Mouse (Mus musculus) liver, embryonic 14.5 days (tissue): ENCODE results near the gene Npas4. TPM values are rescaled to one million over a fixed set of nuclear protein-coding genes. Genes with fewer than 3 reads are reported as not detected.

ENCODE experiments used
- ATAC-seq: fragments of 200-750 bp; cut with Nextera tagmentation; 2 replicates; pipeline ENCODE4 v1.8.0; 2017; ENCODE audit warnings: moderate number of reproducible peaks, mild to moderate bottlenecking, moderate library complexity; ENCODE audit not compliant: insufficient read depth
- DNase-seq, 3 experiments: peaks; one replicate each; pipeline ENCODE4 v3.0.0-alpha.2; 2012 to 2013; ENCODE audit warnings: low read depth in 3 of 3, low spot score in 3 of 3
- H3K27ac ChIP-seq: fragments of 300-500 bp; sonication (generic); 2 replicates; pipeline ENCODE4 v1.5.1; 2014; ENCODE audit warnings: moderate library complexity, mild to moderate bottlenecking, control low read depth, inconsistent platforms
- H3K27me3 ChIP-seq: fragments of 300-500 bp; sonication (generic); 2 replicates; pipeline ENCODE4 v1.6.1; 2014; ENCODE audit warnings: mild to moderate bottlenecking, low read length, moderate library complexity; ENCODE audit not compliant: control insufficient read depth, insufficient read depth
- H3K36me3 ChIP-seq: fragments of 300-500 bp; sonication (generic); replicated peaks from 2 replicates; pipeline ENCODE4 v1.6.1; 2014; ENCODE audit warnings: low read depth; ENCODE audit not compliant: control insufficient read depth, insufficient read depth
- H3K4me1 ChIP-seq, 2 experiments: fragments of 200-500 bp in 1 of 2; fragments of 300-500 bp in 1 of 2; sonication (generic) in 1 of 2; replicated peaks; 2 replicates each; pipeline ENCODE4 v1.6.1; 2012 to 2014; ENCODE audit warnings: antibody characterized with exemption in 1 of 2, inconsistent platforms in 1 of 2, low read length in 1 of 2; ENCODE audit not compliant: control insufficient read depth in 2 of 2, insufficient read depth in 2 of 2
- H3K4me2 ChIP-seq: fragments of 300-500 bp; sonication (generic); 2 replicates; pipeline ENCODE4 v1.6.1; 2014; ENCODE audit warnings: low read depth, mild to moderate bottlenecking, control low read depth, moderate library complexity
- H3K4me3 ChIP-seq, 2 experiments: fragments of 200-500 bp in 1 of 2; fragments of 300-500 bp in 1 of 2; sonication (generic) in 1 of 2; 2 replicates each; pipeline ENCODE4 v1.5.1; 2012 to 2014; ENCODE audit warnings: low read depth in 2 of 2, low read length in 2 of 2, mild to moderate bottlenecking in 2 of 2, control low read depth in 1 of 2, inconsistent platforms in 1 of 2, moderate library complexity in 1 of 2; ENCODE audit not compliant: insufficient read depth in 1 of 2
- H3K9ac ChIP-seq: fragments of 300-500 bp; sonication (generic); replicated peaks from 2 replicates; pipeline ENCODE4 v1.6.1; 2014; ENCODE audit warnings: mild to moderate bottlenecking, control low read depth, moderate library complexity
- H3K9me3 ChIP-seq: fragments of 300-500 bp; sonication (generic); 2 replicates; pipeline ENCODE4 v1.6.1; 2016; ENCODE audit warnings: low read length, mixed read lengths; ENCODE audit not compliant: control insufficient read depth
- CTCF ChIP-seq: IDR thresholded peaks from 2 replicates; pipeline ENCODE4 v1.5.1; 2016; ENCODE audit warnings: antibody characterized with exemption, low read depth, control low read depth
- EP300 ChIP-seq: IDR thresholded peaks from 2 replicates; pipeline ENCODE4 v1.6.1; 2016; ENCODE audit warnings: antibody characterized with exemption, low read depth
- WGBS: fragments of 180-500 bp; shearing (Covaris S2); extraction: QIAGEN DNeasy Blood & Tissue Kit; methylation state at CpG from one replicate; pipeline ENCODE4 v1.1.7; 2014; ENCODE audit not compliant: insufficient replicate concordance; 5-methylcytosine and 5-hydroxymethylcytosine counted together
- polyA plus RNA-seq, 2 experiments: library from polyadenylated mRNA; depleted of rRNA in 1 of 2; stranded (reverse) in 1 of 2; unstranded in 1 of 2; fragments of >200 nt; fragmentation: Nextera tagmentation in 1 of 2; extraction: Ambion mirVana in 1 of 2; gene quantifications; 2 replicates each; pipeline versions ENCODE4 v1.2.1 to v1.2.3; 2012 to 2014

Npas4 gene
- polyA plus RNA-seq, 2 experiments, result 0.12 TPM; not detected in 1

GRCm38 (mm10) chr19:5018191-5018590, 28.1 kb upstream of the Npas4 start:
- no peak for DNase-seq
- Histone ChIP-seq H3K4me3 (no peak overlapping the region), H3K9ac (no peak overlapping the region), H3K9me3 (no peaks in the 10 kb centered on the region), H3K36me3 (no peaks in the 10 kb centered on the region), H3K4me2 (no peak overlapping the region), H3K4me1 (peaks cover 0 to under 1% of the 10 kb centered on the region in 2 experiments; a peak in 1 of 4 replicates), H3K27ac (no peak overlapping the region), H3K27me3 (no peaks in the 10 kb centered on the region)
- 70% methylated on average over 3 of the region's 3 CpGs for WGBS
- ATAC-seq, result no peak
- no peak for TF ChIP-seq EP300
- no peak for TF ChIP-seq CTCF

GRCm38 (mm10) chr19:5017611-5018010, 27.5 kb upstream of the Npas4 start:
- no peaks in the 10 kb centered on the region for H3K4me1 ChIP-seq
- H3K9me3 ChIP-seq, result no peaks in the 10 kb centered on the region
- H3K9ac ChIP-seq, result no peak overlapping the region
- H3K4me3 ChIP-seq, result no peak overlapping the region
- no peak overlapping the region for H3K27ac ChIP-seq
- no peaks in the 10 kb centered on the region for H3K36me3 ChIP-seq
- H3K27me3 ChIP-seq, result no peaks in the 10 kb centered on the region
- H3K4me2 ChIP-seq, result no peak overlapping the region
- no peak for TF ChIP-seq CTCF
- no peak for TF ChIP-seq EP300
- ATAC-seq (no peak), DNase-seq (no peak)
- WGBS, result 72% methylated on average over 4 of the region's 4 CpGs

GRCm38 (mm10) chr19:5016782-5017181, 26.7 kb upstream of the Npas4 start:
- Histone ChIP-seq H3K4me1 (no peaks in the 10 kb centered on the region), H3K27me3 (no peaks in the 10 kb centered on the region), H3K4me3 (no peak overlapping the region), H3K9me3 (no peaks in the 10 kb centered on the region), H3K36me3 (no peaks in the 10 kb centered on the region), H3K27ac (no peak overlapping the region), H3K4me2 (no peak overlapping the region), H3K9ac (no peak overlapping the region)
- TF ChIP-seq EP300 (no peak), CTCF (peak; percentile 88)
- ATAC-seq (no peak), DNase-seq (peak in 1 of 3 experiments; percentile 26)
- 20% methylated on average over 12 of the region's 12 CpGs for WGBS

- whole genome bisulfite sequencing, result 35% methylated on average over 10 of the region's 10 CpGs
- H3K4me2 ChIP-seq, result no peak overlapping the region
- no peak for DNase-seq
Observed at GRCm38 (mm10) chr19:5016221-5016742, 26.2 kb upstream of the Npas4 start.

GRCm38 (mm10) chr19:5014961-5015398, 24.9 kb upstream of the Npas4 start:
- Histone ChIP-seq H3K27ac (no peak overlapping the region), H3K4me1 (no peaks in the 10 kb centered on the region), H3K27me3 (no peaks in the 10 kb centered on the region), H3K9me3 (no peaks in the 10 kb centered on the region), H3K36me3 (no peaks in the 10 kb centered on the region), H3K9ac (no peak overlapping the region), H3K4me2 (no peak overlapping the region), H3K4me3 (no peak overlapping the region)
- TF ChIP-seq CTCF, result peak; percentile 59
- no peak for TF ChIP-seq EP300
- 10% methylated on average over 8 of the region's 8 CpGs for WGBS
- ATAC-seq (no peak), DNase-seq (no peak)

More at GRCm38 (mm10) chr19:5016221-5016742, 26.2 kb upstream of the Npas4 start:
- Histone ChIP-seq H3K9ac (no peak overlapping the region), H3K9me3 (no peaks in the 10 kb centered on the region), H3K27me3 (no peaks in the 10 kb centered on the region), H3K36me3 (no peaks in the 10 kb centered on the region), H3K27ac (no peak overlapping the region), H3K4me1 (no peaks in the 10 kb centered on the region), H3K4me3 (no peak overlapping the region)
- TF ChIP-seq EP300, result no peak
- TF ChIP-seq CTCF, result no peak
- ATAC-seq, result no peak
